Mouse (Mus musculus) urinary bladder, postnatal 25 days (tissue): Measurements from ENCODE around the gene Gatb.
A peak's percentile ranks its signal among the peaks of the same experiment; 100 is the strongest.

Source experiments
- DNase-seq: peaks from one replicate; pipeline ENCODE4 v3.0.0; 2022; ENCODE audit warnings: low spot score

Gene Gatb

DNA sequence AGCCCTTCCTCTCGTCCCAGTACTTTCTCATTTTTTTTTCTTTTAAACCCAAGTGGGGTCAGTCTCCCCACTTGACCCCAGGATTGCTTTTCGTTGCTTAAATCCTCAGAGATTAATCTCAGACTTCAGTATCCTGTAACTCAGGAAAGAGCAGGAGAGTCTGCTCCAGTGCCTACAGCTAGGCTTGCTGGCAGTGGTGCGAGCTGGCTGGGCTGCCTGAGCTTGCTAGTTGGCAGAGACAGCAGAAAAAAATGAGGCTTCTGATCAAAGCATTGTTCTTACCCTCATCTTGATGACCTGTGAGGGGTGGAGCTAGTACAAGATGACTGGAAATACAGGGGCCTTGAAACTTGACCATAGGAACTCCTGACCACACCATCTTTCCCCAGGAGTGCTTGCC is 20.5 kb downstream of the Gatb start:
- no peak for DNase-seq

DNA sequence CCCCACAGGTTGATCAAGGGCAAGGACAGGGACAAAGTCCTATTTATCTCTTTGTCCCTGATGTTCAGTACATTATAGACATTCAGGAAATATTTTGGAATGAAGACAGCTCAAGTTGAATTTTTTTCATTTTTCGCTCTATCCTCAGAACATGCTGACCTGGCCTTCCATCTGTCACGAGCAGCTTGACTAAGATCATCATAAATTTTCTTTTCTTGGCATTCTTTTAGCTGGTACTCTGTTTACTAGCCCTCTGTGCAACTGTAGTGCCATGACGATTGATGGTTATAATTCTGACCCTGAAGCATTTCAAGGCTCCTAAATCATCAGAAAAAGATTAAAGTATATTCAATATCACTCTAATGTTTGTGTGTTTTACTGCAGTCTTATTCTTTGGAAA is 25.6 kb downstream of the Gatb start:
- DNase-seq, result no peak

DNA sequence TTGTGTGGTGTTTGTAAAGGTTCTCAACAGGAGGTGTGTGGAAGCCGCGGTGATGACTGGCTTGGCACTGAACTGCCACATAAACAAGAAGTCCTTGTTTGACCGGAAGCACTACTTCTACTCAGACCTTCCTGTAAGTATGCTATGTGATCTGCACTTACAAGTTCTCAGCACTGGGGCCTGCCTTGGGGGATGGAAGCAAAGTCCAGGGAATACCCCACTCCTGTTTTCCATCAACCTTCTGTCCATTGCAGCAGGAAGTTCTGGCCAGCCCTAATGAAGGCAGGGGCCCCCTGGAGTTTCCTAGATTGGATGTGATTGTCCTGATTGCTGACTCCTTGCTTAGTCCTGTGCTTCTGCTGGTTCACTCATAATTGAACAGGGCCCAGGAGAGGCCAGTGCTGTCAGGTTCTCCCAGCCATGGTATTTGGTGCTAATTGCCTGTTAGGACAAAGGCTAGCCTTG is 28.0 kb downstream of the Gatb start:
- peak; percentile 8 for DNase-seq

GRCm38 (mm10) chr3:85603811-85604210 is 29.9 kb downstream of the Gatb start:
- DNase-seq, result no peak

GRCm38 (mm10) chr3:85606912-85607311 is 33.0 kb downstream of the Gatb start:
- DNase-seq, result no peak

- no peak for DNase-seq
These were observed 33.8 kb downstream of the Gatb start for GRCm38 (mm10) chr3:85607753-85608152.

DNA sequence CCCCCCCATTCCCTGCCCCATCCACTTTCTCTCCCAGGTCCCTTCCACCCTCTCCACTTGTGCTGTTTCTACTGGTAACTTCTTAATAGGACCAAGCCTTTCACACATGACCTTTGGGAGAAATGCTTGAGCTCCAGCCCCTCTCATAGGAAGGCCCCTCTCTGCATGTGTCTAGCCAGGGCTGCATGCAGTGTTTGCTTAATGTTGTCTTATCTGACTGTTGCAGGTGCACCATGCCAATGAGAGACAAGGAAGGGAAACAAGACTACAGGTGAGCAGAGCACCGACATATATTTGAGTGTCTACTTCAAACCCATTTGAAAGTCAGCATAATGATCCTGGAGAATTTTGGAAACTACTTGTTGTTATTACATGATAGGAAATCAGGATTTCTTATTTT is 42.5 kb downstream of the Gatb start:
- no peak for DNase-seq

DNA sequence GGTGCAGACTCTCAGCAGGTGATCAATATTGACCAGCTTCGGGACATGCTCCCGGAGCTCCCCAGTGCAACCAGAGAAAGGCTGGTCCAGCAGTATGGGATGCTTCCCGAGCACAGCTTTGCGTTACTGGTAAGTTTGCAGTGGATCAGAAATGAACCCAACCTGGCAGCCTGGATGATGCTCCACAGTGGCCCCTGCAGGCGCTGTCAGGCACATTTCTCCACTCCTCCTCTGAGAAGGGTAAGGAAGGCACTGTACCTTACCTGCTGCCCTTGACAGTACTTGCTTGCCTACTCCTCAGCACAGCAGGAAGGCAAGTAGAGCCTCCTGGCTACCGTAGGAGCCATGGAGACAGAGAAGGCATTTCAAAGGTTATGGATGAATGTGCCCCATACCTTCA is 45.0 kb downstream of the Gatb start:
- no peak for DNase-seq

GRCm38 (mm10) chr3:85619345-85619744 is 45.4 kb downstream of the Gatb start:
- no peak for DNase-seq

DNA sequence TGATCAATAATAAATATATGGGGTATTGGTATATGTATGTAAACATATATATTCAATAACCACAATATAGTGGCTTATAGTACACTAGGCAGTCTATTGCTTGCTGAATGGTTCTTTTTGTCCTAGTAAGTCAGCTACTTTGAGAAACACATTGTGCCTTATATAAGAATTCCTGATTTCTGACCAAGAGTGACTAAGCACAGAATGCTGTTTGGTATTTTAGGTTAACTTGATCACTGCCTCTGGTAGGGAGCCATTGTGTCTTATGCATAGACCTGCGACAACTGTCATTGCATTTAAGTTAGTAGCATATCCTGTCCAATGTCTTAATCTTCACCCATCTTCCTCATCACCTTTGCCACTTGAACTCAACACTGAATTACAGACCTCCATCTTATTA is 45.8 kb downstream of the Gatb start:
- DNase-seq, result no peak

- DNase-seq, result no peak
These were observed 56.1 kb downstream of the Gatb start for GRCm38 (mm10) chr3:85629895-85630510.

DNA sequence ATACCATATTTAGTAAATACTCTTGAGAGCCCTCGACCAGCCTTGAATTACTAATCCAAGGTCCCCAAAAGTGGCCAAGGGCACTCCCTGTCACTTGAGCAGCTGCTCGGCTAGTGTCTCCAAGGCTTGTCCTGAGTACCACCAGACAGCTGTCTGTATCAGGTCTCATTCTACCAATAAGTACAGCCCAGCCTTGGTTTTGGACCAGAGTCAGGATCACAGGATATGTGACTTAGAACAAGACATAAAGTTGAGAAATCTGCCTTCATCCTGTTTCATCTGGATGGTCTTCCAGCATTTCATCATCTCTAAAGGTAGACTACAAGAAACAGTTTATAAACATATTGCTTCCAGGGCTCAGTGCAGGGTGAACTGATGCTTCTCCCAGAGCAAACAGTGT is 59.8 kb downstream of the Gatb start:
- no peak for DNase-seq

GRCm38 (mm10) chr3:85634389-85635125 is 60.6 kb downstream of the Gatb start:
- DNase-seq, result no peak

DNA sequence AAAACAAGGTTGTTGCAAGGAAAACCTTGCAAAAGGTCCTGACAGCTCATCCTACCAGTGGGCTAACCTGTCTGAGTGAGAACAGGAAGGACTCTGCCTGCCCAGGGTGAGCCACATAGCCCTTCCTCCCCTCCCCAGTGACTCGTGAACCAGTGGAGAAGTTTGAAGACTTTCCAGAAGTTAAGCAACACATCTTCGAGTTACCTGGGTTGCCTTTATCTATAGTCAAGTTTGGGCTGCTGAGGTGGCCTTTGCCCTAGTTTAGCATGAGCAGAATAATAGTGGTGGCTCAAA is 61.2 kb downstream of the Gatb start:
- DNase-seq, result peak; percentile 11

DNA sequence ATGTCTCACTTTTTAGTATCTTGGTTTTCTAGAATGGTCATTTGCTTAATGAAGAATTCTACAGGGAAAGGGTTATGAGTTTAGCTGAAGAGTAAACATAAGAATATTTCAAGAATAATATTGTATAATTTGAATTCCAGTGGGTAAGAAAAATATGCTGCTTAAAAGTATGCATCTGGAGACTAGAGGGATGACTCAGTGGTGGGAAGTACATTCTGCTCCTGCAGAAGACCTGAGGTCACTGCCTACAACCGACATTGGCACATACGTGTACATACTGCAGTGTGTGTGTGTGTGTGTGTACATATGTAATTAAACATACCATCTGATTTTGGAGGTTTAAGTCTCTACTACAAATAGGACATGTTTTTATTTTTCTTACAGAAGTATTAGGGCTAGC is 61.7 kb downstream of the Gatb start:
- no peak for DNase-seq

DNA sequence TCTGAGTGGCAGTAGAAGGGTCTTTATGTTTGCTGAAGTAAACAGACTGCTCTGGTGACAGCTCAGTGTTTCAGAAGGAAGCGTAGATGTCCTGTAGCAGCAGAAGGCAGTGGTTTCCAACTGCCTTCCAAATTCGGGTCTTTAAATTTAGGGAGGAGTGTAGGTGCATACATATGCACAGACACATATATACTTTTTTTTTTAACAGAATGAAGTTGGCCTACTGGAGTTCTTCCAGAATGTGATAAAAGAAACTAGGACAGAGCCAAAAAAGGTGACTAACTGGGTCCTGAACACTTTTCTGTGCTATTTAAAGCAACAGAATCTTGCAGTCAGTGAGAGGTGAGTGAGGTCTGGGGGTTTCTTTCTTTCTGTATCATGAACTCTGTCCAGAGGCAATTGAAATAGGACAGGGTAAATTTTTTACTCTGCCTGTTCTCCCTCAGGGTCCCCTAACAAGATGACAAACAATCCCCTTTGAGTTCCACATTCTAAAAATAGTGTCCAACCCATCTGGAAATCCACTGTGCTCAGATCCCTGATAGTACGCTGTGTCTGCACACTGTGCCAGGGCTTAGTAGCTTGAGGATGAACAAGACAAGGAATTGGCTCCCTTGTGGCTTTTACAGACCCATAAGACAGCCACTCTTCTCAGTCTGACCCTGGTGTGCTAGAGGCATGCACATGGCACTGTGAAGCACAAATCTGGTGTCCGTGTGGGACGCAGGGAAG is 63.0 kb downstream of the Gatb start:
- no peak for DNase-seq

DNA sequence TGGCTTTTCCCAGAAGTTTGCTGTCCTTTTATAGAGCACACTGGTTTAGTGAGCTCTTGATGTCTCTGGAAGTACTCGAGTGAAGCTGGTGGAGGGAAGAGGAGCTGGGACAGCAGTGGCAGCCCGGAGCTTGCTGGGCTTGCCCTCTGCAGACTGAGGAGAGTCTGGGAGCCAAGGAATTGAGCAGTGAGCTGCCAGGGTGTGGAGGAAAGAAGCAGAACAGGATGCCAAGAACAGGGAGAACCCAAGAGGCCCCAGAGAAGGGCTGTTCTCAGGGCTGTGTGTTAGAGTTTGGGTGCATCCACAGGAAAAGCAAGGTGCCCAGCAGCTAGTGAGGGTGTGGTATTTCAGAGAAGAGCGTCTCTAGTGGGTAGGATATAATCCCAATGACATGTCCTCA is 67.8 kb downstream of the Gatb start:
- no peak for DNase-seq

DNA sequence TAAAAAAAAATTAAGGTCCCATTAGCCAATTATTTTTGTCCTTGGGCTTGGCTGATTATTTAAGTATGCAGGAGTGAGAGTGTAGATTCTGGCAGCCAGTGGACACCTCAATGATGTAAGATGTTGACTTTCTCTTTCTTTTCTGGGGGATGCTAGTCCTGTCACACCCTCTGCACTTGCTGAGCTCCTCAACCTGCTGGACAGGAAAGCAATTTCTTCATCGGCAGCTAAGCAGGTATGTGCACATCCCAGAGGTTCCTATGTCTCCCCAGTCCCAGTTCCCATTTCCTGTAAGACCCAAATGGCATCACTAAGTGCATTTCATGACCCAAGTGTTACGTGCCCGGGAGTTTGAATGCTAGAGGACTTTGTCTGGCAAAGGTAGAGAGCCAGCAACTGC is 70.9 kb downstream of the Gatb start:
- no peak for DNase-seq

DNA sequence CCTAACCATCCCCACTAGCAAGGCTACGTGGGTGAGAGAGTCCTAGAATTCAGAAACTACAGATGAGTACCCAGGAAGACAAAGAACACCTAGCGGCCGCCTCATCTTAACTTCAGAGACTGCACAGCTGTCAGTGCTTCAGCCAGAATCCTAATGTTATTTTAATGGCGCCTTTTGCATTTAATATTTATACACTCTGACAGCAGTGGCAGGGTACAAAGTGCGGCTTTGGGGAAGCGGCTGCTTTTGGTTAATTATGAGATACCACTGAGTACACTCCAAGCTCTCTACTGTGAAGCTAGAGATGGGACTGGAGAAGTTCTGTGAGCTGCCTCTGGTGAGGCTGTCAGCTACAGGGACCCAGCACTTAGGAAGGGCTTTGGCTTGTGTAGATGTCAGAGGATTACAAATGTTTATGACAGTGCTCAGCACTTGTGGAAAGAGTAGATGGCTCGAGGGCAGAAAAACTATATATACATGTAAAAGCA is 71.6 kb downstream of the Gatb start:
- no peak for DNase-seq

GRCm38 (mm10) chr3:85649176-85649575 is 75.3 kb downstream of the Gatb start:
- no peak for DNase-seq

- no peak for DNase-seq
These were observed 79.1 kb downstream of the Gatb start for GRCm38 (mm10) chr3:85652727-85653665.

- no peak for DNase-seq
These were observed 81.6 kb downstream of the Gatb start for GRCm38 (mm10) chr3:85655538-85655937.
